Mouse (Mus musculus) spleen, postnatal 10 days (tissue): Measurements from ENCODE around the gene Pcbp2.

Source experiments
- DNase-seq, 2 experiments: peaks; one replicate each; pipeline ENCODE4 v3.0.0; 2021 to 2022; ENCODE audit warnings: low spot score in 2 of 2

Pcbp2 gene

DNA sequence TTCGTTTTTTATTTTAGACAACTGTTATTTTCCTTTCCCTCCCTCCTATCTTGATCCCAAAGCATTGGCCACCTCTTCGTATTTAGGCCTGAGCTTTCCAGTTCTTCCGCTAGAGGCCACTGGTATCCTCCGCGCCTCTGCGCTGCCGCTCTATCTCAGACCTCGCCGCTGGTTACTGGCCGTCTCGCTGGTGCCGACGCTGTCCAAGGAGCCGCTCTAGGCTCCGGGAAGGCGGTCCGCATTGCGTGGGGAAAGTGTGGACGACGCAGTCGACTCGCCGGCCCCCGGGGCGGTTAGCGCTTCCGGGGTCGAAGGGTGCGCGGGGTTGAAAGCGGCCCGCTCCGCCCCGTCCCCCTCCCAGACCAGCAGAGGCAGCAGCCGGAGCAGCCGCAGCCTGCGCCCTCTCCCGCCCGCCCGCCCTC, at the start of gene Pcbp2:
TSS of gene Pcbp2 (plus strand) at position 357 of the 422 bp plus-strand sequence.
- DNase-seq = peak; percentile 87 to 95

- DNase-seq = no peak
These were observed 49.4 kb upstream of the Pcbp2 start for GRCm38 (mm10) chr15:102420986-102421385.

GRCm38 (mm10) chr15:102421437-102421836, 48.9 kb upstream of the Pcbp2 start:
- DNase-seq = peak in 1 of 2 experiments; percentile 55

- no peak for DNase-seq
These were observed 46.6 kb upstream of the Pcbp2 start for GRCm38 (mm10) chr15:102423602-102424240.

- DNase-seq = no peak
These were observed 45.7 kb upstream of the Pcbp2 start for GRCm38 (mm10) chr15:102424657-102425056.

DNA sequence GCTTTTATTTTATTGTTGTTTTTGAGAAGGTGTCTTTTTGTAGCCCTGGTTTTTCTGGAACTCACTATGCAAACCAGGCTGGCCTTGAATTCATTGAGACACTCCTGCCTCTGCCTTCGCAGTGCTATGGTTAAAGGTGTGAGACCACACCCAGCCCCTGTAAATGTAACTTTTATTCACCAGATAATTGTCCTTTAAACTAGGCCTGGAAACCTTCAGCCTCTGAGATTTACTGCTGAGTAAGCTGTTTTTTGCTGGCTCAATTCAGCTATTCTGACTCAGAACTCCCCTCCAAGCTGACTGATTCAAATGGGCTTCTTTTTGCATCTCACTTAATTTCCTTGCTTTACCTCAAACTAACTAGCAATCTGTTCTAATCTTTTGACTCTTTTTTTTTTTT, 43.4 kb upstream of the Pcbp2 start:
- no peak for DNase-seq

DNA sequence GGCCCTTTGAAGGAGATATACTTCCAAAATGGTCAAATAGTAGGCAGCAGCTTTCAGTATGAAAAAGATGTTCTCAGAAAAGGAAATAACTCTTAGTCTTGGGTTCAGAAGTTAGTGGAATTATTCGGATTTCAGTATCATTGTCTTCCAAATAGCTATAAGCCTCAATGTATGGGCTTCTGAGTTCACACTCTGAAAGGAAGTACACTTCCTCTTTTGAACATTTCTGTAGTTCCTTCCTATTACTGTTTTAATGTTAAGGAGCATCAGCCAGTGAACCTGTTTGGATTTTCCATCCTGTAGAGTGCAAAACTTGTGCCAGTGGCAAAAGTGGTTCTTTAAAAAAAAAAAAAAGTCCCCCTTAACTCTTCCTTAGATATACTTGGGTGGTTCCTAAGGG, 38.3 kb upstream of the Pcbp2 start:
- no peak for DNase-seq

GRCm38 (mm10) chr15:102433173-102433572, 37.2 kb upstream of the Pcbp2 start:
- DNase-seq = no peak

DNA sequence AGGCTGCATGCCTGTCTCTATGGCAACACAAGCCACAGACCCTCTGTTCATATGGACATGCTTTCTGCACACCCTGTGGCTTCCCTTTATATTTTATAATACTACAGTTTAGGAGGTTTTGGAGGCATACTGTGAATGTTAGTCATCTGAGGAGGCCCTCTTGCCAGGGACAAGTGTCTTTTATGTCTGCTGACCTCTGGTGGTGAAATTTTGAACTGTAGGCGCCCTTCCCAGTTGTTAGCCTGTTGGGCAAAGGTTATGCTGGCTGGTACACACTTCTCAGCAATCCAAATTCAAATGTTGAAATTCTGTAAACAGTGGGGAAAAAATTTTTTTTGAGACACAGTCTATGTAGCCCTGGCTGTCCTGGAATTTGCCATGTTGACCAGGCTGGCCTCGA, 27.8 kb upstream of the Pcbp2 start:
- peak; percentile 81 to 89 for DNase-seq

- no peak for DNase-seq
These were observed 25.2 kb upstream of the Pcbp2 start, which contains the start of gene Amhr2 for GRCm38 (mm10) chr15:102445146-102445545. Amhr2 (plus strand) TSS chr15:102445367.

DNA sequence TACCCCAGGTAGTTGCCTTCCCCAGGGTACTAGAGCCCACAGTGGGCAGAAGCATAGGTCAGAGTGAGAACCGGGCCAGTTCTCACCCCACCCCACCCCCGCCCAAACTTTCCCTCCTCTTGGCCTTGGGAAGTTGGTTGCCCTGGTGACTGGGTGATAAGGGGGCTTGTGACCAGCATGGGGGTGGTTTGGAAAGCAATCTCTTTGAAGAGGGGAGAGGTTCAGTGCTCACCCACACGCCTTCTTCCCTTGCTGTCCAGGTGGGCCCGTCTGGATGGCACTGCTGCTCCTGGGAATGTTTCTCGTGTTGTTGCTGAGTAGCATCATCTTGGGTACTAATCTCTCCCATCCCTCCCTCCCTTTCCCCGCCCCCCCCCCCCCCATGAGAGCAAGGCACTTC, 23.9 kb upstream of the Pcbp2 start:
- DNase-seq = no peak

- DNase-seq = no peak
These were observed 21.0 kb upstream of the Pcbp2 start for GRCm38 (mm10) chr15:102449366-102449765.

GRCm38 (mm10) chr15:102450928-102451327, 19.4 kb upstream of the Pcbp2 start:
- DNase-seq = no peak

DNA sequence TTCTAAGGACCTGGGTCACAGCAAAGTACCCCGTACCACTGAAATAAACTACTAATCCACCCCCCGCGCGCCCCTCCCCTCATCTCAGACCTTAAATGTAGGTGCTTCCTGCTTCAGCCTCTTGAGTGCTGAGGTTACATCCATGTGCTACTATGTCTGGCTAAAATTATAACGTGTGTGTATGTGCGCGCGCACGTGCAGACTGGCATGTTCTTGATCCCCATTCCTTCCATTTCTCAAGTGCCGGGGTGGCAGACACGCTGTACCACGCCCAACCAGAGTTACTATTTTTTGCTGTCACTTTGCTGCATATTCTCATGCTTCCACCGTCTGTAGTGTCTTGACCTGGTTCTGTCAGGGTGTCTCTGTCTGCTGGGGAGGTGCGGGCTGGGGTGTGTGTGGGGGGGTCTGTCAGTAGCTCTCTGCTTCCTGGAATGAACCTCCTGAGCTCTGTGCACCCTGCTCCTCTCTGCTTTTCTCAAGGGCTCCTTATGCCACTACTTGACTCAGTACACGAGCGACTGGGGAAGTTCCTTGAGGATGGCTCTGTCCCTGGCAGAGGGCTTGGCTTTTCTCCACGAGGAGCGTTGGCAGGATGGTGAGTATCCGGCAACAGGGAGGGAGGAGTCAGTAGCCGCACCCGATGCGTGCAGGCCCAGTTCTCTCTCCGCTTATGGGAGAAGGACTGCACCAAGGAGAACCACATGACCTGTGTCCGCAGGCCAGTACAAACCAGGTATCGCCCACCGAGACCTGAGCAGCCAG, 18.5 kb upstream of the Pcbp2 start:
- DNase-seq = no peak

DNA sequence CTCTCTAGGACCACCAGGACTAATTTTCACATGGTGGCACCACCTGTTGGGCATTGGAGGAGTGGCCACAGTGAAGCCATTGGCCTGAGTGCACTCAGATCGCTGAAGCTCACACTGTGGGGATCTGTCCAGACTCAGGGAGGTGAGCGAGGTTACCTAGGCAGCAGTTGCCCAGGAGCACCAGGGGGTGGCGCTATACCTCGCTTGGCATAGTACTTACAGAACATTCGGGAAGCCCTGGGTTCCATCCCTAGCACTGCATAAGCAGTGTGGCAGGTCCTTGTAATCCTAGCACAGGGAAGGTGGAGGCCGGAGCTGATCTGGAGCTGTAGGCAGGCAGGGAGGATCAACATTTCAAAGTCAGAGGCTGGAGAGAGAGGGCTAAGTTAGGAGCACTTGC, 14.3 kb upstream of the Pcbp2 start:
- DNase-seq = peak; percentile 37 to 66

DNA sequence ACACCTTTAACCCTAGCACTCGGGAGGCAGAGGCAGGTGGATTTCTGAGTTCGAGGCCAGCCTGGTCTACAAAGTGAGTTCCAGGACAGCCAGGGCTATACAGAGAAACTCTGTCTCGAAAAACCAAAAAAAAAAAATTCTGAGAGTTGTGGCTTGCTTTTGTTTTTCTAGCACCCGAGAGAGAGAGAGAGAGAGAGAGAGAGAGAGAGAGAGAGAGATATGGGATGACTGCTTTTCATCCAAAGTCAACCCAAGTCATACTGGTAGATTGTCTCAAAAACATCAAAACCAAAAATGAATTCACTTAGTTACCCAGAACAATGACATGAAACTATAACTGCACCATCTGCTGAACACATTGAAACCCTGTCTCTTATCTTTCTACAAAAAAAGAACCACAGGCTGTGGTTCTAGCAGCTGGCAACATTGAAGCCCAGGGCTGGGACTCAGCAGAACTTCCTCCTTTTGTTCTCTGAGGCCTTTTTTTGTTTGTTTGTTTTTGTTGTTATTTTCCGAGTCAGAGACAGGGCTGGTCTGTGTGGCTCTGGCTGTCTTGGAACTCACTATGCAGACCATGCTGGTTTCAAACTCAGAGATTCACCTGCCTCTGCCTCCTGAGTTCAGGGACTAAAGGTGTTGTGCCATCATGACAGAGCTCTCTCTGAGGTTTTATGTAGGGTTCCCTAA, 12.1 kb upstream of the Pcbp2 start:
- DNase-seq = peak in 1 of 2 experiments; percentile 32

GRCm38 (mm10) chr15:102458904-102459317, 11.4 kb upstream of the Pcbp2 start, which contains the start of gene Prr13:
Prr13 (plus strand) TSS chr15:102459028.
- peak; percentile 80 to 91 for DNase-seq

- no peak for DNase-seq
These were observed 11.0 kb upstream of the Pcbp2 start for GRCm38 (mm10) chr15:102459381-102459780.

DNA sequence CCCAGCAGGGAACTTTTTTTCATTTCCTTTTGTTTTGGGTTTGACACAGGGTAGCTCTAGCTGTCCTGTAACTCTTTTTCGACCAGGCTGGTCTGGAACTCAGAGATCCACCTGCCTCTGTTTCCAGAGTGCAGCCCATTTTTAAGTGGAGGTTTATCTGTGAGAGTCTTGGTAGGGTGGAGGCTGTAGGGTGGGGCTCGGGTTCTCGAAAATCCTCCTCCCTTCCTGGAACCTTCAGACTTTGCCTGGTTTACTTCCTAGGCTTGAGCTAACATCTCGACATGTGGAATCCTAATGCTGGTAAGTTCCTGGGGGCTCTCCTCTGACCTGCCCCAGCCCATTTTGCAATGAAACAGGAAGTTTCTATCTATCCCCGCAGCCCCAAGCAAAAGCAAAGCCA, 10.5 kb upstream of the Pcbp2 start:
- peak in 1 of 2 experiments; percentile 42 for DNase-seq

- peak in 1 of 2 experiments; percentile 26 for DNase-seq
These were observed 9.9 kb upstream of the Pcbp2 start for GRCm38 (mm10) chr15:102460409-102460808.

GRCm38 (mm10) chr15:102460971-102461370, 9.4 kb upstream of the Pcbp2 start:
- no peak for DNase-seq

DNA sequence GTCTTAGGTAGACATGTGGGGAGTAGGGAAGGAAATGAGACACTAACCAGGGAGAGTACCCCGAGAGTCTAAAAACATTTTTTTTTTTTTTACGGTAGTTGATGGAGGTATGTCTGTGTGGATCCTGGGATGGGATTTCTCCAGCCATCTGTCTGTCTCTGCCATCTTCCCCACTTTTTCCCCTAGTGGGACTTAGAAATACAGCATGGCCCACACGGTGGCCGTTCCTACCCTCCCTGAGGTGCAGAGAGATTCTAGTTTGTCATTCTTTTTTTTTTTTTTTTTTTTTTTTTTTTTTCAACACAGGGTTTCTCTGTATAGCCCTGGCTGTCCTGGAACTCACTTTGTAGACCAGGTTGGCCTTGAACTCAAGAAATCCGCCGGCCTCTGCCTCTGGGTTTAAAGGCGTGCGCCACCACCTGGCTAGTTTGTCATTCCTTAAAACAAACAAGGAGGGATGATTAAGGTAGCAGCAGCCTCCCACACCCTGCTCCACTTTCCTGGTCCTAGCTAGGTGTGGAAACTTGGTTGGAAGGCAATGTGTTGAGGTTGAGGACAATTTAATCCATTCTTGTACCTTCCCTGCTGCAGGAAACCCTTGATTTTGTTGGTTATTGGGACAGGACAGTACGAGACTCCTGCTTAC, 8.8 kb upstream of the Pcbp2 start:
- DNase-seq = no peak
